Mouse (Mus musculus) brain, embryonic 14.5 days (tissue): Measurements from ENCODE around the gene Dgkg. TPM values are rescaled to one million over a fixed set of nuclear protein-coding genes. Genes with fewer than 3 reads are reported as not detected.
A peak's percentile ranks its signal among the peaks of the same experiment; 100 is the strongest.

Experiments used
- DNase-seq: peaks from one replicate; pipeline ENCODE4 v3.0.0-alpha.2; 2011; ENCODE audit warnings: low read depth
- CTCF ChIP-seq: fragments of 200-500 bp; IDR thresholded peaks from 2 replicates; pipeline ENCODE4 v1.5.1; 2012; ENCODE audit warnings: inconsistent platforms, mild to moderate bottlenecking, moderate library complexity, borderline replicate concordance; ENCODE audit not compliant: insufficient read depth, insufficient read length; ENCODE audit errors: extremely low read depth
- POLR2A ChIP-seq: fragments of 200-500 bp; IDR thresholded peaks from 2 replicates; pipeline ENCODE4 v1.6.1; 2012; ENCODE audit warnings: mild to moderate bottlenecking, inconsistent platforms, borderline replicate concordance; ENCODE audit not compliant: poor library complexity, insufficient read depth, insufficient read length, severe bottlenecking; ENCODE audit errors: extremely low read depth
- polyA plus RNA-seq: library from polyadenylated mRNA; depleted of rRNA; stranded (reverse); fragments of >200 nt; gene quantifications from 2 replicates; pipeline ENCODE4 v1.2.3, GENCODE M21; 2012

Gene Dgkg
- polyA plus RNA-seq, 1 experiment, result 0.36 TPM

GRCm38 (mm10) chr16:22613186-22614073 is 43.6 kb downstream of the Dgkg start:
- DNase-seq, result peak; percentile 51
- no peak for TF ChIP-seq CTCF
- no peak for TF ChIP-seq POLR2A

- TF ChIP-seq POLR2A (no peak), CTCF (no peak)
- no peak for DNase-seq
These were observed 49.0 kb downstream of the Dgkg start for GRCm38 (mm10) chr16:22608046-22608445.

GRCm38 (mm10) chr16:22606989-22607388 is 50.0 kb downstream of the Dgkg start:
- no peak for DNase-seq
- no peak for TF ChIP-seq CTCF

GRCm38 (mm10) chr16:22602399-22602798 is 54.6 kb downstream of the Dgkg start:
- TF ChIP-seq CTCF (no peak), POLR2A (no peak)
- no peak for DNase-seq

GRCm38 (mm10) chr16:22601756-22602155 is 55.3 kb downstream of the Dgkg start:
- no peak for DNase-seq
- TF ChIP-seq POLR2A (no peak), CTCF (no peak)

- TF ChIP-seq CTCF (no peak), POLR2A (no peak)
- no peak for DNase-seq
These were observed 56.8 kb downstream of the Dgkg start for GRCm38 (mm10) chr16:22600108-22600699.

GRCm38 (mm10) chr16:22598741-22599140 is 58.3 kb downstream of the Dgkg start:
- TF ChIP-seq CTCF, result no peak
- DNase-seq, result no peak

- TF ChIP-seq CTCF, result no peak
- no peak for TF ChIP-seq POLR2A
- DNase-seq, result peak; percentile 41
These were observed 60.6 kb downstream of the Dgkg start for GRCm38 (mm10) chr16:22596394-22596793.

GRCm38 (mm10) chr16:22593907-22594306 is 63.1 kb downstream of the Dgkg start:
- no peak for TF ChIP-seq POLR2A
- no peak for TF ChIP-seq CTCF
- no peak for DNase-seq

GRCm38 (mm10) chr16:22589619-22590018 is 67.4 kb downstream of the Dgkg start:
- no peak for DNase-seq
- TF ChIP-seq POLR2A (no peak), CTCF (no peak)

- TF ChIP-seq POLR2A (no peak), CTCF (no peak)
These were observed 70.7 kb downstream of the Dgkg start for GRCm38 (mm10) chr16:22586151-22586836.

More at GRCm38 (mm10) chr16:22586151-22586836, 70.7 kb downstream of the Dgkg start:
- DNase-seq, result no peak
